Mouse (Mus musculus) brain, embryonic 18.5 days (tissue): ENCODE results near the gene Krt90.

Experiments used
- DNase-seq: peaks from one replicate; pipeline ENCODE4 v3.0.0-alpha.2; 2012; ENCODE audit warnings: low read depth, low spot score

Krt90 gene

DNA sequence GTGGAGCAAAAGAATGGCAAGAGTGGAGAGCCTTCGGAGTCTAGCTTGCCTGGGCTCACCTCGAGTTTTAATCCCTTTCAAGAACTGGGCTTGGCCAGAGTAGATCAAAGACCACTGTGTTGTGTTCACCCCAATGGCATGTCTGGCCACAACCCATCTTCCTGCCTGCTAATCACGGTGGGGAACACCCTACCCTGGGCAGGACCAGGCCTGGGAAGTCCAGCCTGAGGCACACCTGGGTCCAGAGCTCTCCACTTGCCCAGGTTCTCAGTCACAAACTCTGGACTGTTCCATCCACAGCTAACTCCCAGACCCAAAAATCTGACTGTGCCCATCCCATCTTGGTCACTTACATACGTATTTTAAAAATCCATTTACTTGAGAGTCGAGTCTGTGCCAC, at the start of gene Krt90:
Gene Krt90, minus strand, starts transcription at position 101 of the 400 bp plus-strand sequence.
- no peak for DNase-seq

DNA sequence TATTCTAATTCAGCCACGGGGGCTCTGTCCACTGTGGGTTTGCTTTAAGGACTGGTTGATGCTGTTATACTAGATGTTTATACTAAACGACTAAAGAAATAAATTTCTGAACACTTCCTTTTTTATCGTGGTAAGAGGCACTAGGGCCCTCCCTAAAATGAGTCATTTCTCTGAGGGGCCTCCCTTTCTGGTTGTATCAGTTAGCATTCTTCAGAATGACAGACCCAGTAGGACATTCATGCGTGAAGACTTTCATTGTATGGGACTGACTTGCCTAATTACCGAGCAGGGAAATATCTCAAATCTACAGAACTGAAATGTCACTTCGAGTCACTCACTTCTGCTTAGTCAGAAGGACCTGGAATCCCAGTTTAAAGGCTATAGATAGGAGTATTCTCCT, 36.4 kb upstream of the Krt90 start:
- no peak for DNase-seq

DNA sequence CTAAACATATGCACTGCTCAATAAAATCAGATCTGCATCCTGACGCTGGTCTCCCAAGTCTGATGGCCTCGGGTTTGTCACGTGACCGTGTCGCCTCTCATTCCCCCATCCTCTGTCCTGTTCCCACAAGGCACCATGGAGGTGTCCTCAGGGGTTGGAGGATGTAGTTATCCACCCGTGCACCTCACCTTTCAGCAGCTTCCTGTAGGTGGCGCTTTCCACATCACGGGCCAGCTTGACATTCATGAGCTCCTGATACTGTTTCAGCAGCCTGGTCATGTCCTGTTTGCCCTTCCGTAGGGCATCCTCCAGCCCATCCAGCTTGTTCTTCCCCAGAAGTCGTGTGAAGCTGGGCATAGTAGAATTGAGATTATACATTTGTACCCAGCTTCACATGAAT, 25.5 kb upstream of the Krt90 start:
- no peak for DNase-seq

DNA sequence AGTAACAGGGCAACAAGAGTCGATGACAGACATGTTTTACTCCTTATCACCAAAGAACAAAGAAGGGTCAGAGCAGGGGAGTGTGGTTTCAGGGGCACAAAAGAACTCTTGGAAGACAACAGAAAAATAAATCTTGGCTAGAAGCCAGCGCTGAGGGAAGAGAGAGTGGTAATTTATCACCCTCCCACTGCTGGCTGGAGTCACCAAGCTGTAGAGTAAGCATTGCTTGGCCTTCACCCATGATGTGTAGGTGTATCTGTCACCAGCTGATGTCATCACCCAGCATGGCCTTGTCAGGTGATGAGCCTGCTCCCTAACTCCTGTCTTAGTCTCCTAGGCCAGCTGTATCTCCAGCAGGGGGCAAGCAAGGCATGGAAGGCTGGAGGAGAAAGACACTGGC, 21.7 kb upstream of the Krt90 start:
- DNase-seq = no peak

GRCm38 (mm10) chr15:101583211-101583965, 20.6 kb upstream of the Krt90 start:
- no peak for DNase-seq

GRCm38 (mm10) chr15:101581701-101582100, 19.0 kb upstream of the Krt90 start:
- no peak for DNase-seq

DNA sequence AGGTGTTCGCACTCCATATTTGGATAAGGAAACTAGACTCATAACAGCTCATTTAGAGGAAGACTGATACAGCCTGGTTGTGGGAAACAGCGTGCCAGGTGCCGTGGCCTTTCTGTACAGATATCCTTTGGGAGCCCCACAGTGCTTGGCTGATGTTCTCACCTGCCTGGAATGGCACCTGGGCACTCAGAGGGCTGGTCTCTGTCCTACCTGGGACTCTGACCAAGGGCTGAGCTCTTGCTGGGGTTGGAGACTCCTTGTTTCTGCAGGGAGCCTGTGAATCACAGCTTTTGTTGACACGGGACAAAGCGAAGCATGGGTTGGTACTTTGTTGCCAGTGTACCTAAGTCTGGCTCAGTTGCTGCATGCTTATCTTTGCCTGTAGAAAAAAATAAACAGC, 12.8 kb upstream of the Krt90 start:
- no peak for DNase-seq

GRCm38 (mm10) chr15:101573796-101574345, 11.1 kb upstream of the Krt90 start, which contains the start of gene Krt75:
Krt75 (minus strand) TSS chr15:101573904.
- DNase-seq = no peak

- DNase-seq = no peak
Observed at GRCm38 (mm10) chr15:101567780-101568179, 5.0 kb upstream of the Krt90 start.

- no peak for DNase-seq
Observed at GRCm38 (mm10) chr15:101558034-101558646, 4.6 kb downstream of the Krt90 start.

DNA sequence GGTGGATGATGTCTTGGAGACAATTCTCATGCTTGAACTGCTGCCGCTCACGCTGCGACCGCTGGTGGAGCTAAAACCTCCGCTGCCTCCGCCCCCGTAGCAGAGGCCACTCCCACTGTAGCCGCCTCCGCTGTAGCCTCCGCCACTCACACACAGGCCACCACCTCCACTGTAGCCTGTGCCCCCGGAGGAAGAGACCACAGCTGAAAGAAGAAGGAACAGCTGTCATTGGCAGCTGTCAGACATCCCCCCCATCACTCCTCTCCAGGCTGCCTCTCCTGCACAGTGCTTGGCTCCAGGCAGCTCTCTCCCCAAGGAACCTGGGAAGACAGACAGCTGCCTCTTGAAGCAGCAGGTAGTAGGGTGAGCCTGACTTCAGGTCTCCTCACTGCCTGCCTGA, 9.6 kb downstream of the Krt90 start:
- DNase-seq = no peak

- no peak for DNase-seq
Observed at GRCm38 (mm10) chr15:101552188-101552587, 10.6 kb downstream of the Krt90 start.

GRCm38 (mm10) chr15:101550567-101550966, 12.2 kb downstream of the Krt90 start, which contains the start of gene Krt82:
Krt82 (minus strand) TSS chr15:101550667.
- no peak for DNase-seq

DNA sequence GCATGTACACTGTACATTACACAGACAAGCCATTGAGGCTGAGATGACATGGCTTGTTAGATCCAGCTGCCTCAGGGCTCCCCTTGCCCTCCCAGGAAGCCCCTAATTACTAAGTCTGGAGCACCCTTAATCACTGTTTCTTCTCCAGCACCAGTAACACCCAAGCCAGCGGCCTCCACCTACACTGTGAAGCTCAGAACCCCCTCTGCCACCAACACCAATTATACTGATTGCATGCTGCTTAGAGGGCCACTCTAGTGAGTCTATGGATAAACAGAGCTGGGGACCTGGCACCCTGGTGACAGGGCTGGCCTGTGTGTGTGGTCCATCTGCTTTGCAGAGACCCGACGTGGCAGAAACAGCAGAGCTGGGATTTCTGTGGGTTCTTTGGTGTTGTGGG, 18.3 kb downstream of the Krt90 start:
- DNase-seq = no peak

- DNase-seq = no peak
Observed at GRCm38 (mm10) chr15:101542543-101542942, 20.2 kb downstream of the Krt90 start.

GRCm38 (mm10) chr15:101538580-101538900, 24.2 kb downstream of the Krt90 start:
- no peak for DNase-seq

DNA sequence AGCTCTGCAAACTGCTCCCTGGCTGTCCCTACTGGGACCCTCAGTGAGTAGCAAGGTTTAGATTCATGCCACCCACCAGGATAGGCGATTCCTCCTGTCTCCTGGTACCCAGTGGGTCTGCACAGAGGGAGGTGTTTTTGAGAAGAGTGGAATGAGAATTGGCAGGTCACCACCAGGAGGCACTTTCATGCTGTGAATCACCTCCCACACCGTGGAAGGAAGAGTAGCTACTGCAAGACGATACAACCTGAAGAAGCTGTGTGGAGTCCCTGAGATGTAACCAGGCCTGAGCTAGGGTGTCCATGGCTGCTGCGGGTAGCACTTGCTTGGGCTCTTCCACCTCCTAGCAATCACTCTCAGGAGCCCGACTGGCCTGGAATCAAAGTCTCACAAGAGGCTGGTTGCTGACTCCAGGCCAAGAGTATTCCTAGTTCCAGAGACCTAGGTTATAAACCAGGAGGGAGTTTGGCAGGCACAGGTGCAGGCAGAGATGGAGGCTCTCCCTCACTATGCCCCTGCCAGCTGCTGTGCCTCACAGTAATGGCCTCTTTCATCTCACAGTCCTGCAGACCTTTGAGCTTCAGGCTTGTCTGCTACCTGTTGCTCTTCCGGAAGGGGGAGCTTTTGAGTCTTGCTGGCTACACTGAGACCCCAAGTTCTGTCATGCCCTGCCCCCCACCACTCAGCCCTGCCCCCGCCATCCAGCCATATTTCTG, 24.7 kb downstream of the Krt90 start:
- no peak for DNase-seq

- no peak for DNase-seq
Observed at GRCm38 (mm10) chr15:101536054-101536850, 26.5 kb downstream of the Krt90 start.

- DNase-seq = no peak
Observed at GRCm38 (mm10) chr15:101532720-101533119, 30.0 kb downstream of the Krt90 start, which contains the start of gene Krt84. Krt84 (minus strand) TSS chr15:101532820.

- no peak for DNase-seq
Observed at GRCm38 (mm10) chr15:101522556-101523232, 40.1 kb downstream of the Krt90 start.

DNA sequence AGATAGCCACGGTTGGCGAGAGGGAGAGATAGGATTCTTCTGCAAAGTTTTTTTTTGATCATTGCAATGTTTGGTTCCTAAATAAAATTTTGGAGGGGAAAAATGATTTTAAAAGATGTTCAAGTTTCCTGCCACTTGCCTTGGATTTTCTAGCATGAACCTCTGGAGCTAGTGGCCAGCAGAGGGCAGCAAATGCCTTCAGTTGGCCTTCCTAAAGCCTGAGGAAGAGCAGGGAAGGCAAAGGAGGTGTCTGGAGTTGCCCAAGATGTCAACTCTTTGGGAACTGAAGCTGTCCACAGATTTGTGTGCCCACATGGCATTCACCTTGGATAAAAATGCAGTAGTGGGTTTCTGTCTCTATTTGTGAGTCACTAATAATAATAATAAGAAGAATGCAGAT, 43.0 kb downstream of the Krt90 start:
- peak; percentile 56 for DNase-seq
